Mouse (Mus musculus) embryonic facial prominence, embryonic 11.5 days (tissue): ENCODE data around the gene Wdr64. TPM values are rescaled to one million over a fixed set of nuclear protein-coding genes. Genes with fewer than 3 reads are reported as not detected.

ENCODE experiments used
- ATAC-seq: fragments of 200-750 bp; cut with Nextera tagmentation; replicated peaks from 2 replicates; pipeline ENCODE4 v1.8.0; 2017; ENCODE audit warnings: low read depth; ENCODE audit not compliant: insufficient number of reproducible peaks, low FRiP score, low TSS enrichment
- DNase-seq: peaks from one replicate; pipeline ENCODE4 v3.0.0-alpha.2; 2015; ENCODE audit warnings: low spot score
- H3K27ac ChIP-seq: fragments of 300-500 bp; sonication (generic); replicated peaks from 2 replicates; pipeline ENCODE4 v1.5.1; 2014; ENCODE audit warnings: mild to moderate bottlenecking, low read depth, low read length, control low read depth
- H3K27me3 ChIP-seq: fragments of 300-500 bp; sonication (generic); 2 replicates; pipeline ENCODE4 v1.6.1; 2014; ENCODE audit warnings: mild to moderate bottlenecking, low read length, moderate library complexity, mixed read lengths; ENCODE audit not compliant: control insufficient read depth, insufficient read depth
- H3K36me3 ChIP-seq: fragments of 300-500 bp; sonication (generic); replicated peaks from 2 replicates; pipeline ENCODE4 v1.6.1; 2014; ENCODE audit warnings: low read depth, mild to moderate bottlenecking, low read length, moderate library complexity, mixed read lengths; ENCODE audit not compliant: control insufficient read depth, insufficient read depth
- H3K4me1 ChIP-seq: fragments of 300-500 bp; sonication (generic); 2 replicates; pipeline ENCODE4 v1.6.1; 2014; ENCODE audit warnings: low read length, mixed read lengths; ENCODE audit not compliant: control insufficient read depth, insufficient read depth
- H3K4me2 ChIP-seq: fragments of 300-500 bp; sonication (generic); 2 replicates; pipeline ENCODE4 v1.6.1; 2014; ENCODE audit warnings: low read depth, mild to moderate bottlenecking, control low read depth, low read length, moderate library complexity
- H3K4me3 ChIP-seq: fragments of 300-500 bp; sonication (generic); 2 replicates; pipeline ENCODE4 v1.5.1; 2014; ENCODE audit warnings: low read depth, low read length, control low read depth
- H3K9ac ChIP-seq: fragments of 300-500 bp; sonication (generic); replicated peaks from 2 replicates; pipeline ENCODE4 v1.6.1; 2014; ENCODE audit warnings: mild to moderate bottlenecking, control low read depth, low read length
- H3K9me3 ChIP-seq: fragments of 300-500 bp; sonication (generic); replicated peaks from 2 replicates; pipeline ENCODE4 v1.6.1; 2016; ENCODE audit warnings: mild to moderate bottlenecking, low read length, inconsistent platforms, mixed read lengths; ENCODE audit not compliant: control insufficient read depth
- WGBS: fragments of 180-500 bp; shearing (Covaris S2); extraction: QIAGEN DNeasy Blood & Tissue Kit; methylation state at CpG from one replicate; pipeline ENCODE4 v1.1.7; 2014; 5-methylcytosine and 5-hydroxymethylcytosine counted together
- polyA plus RNA-seq: library from polyadenylated mRNA; unstranded; fragments of >200 nt; fragmentation: Nextera tagmentation; extraction: Ambion mirVana; gene quantifications from 2 replicates; pipeline ENCODE4 v1.2.1, GENCODE M21; 2014

Wdr64 gene
- polyA plus RNA-seq, 1 experiment from 2014 or later: not detected

DNA sequence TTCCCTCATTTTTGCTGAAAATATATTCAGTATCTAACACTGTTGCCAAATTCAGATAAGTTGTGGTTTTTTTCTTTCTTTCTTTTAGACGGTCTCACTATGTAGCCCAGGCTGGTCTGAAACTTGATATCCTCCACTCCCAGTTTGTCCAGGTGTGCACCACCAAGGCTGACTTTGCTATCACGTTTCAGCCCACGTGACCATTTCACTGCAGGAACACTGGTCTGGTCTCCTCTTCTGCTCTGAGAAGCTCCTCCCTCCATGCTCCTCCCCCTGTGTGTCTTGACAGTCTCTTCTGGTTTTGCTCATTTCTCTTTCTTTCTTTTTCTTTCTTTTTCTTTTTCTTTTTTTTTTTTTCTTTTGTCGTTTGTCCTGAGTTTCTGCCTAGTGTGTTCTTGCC is 1.4 kb downstream of the Wdr64 start:
- no peak overlapping the region for H3K4me2 ChIP-seq
- H3K36me3 ChIP-seq: no peaks in the 10 kb centered on the region
- H3K9ac ChIP-seq: no peak overlapping the region
- H3K9me3 ChIP-seq: no peaks in the 10 kb centered on the region
- ATAC-seq (no peak), DNase-seq (peak; percentile 23)
- H3K4me1 ChIP-seq: no peaks in the 10 kb centered on the region
- H3K27me3 ChIP-seq: no peaks in the 10 kb centered on the region
- no peak overlapping the region for H3K27ac ChIP-seq
- 31% methylated on average over 4 of the region's 4 CpGs for WGBS
- H3K4me3 ChIP-seq: no peak overlapping the region

DNA sequence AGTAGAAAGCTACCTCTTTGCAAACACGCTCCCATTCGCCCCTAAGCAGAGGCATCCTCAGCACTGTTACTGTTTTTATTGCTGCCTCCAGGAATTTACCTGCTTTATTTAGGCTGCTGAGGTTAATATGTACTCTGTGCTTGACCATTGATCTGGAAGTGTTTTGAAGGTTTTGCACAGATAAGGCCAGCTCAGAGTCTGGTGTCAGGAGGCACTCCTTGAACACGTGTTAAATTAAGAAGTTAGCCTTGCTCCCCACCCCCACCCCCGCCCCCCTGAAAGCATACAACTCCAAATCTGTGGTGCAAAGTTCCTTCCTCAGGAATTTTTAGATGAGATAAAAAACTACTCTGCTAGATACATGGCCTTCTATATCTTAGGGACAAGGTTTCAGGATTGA is 2.8 kb downstream of the Wdr64 start:
- Histone ChIP-seq H3K4me1 (no peaks in the 10 kb centered on the region), H3K9ac (no peak overlapping the region), H3K9me3 (no peaks in the 10 kb centered on the region), H3K36me3 (no peaks in the 10 kb centered on the region), H3K27ac (no peak overlapping the region), H3K27me3 (no peaks in the 10 kb centered on the region), H3K4me2 (no peak overlapping the region), H3K4me3 (no peak overlapping the region)
- DNase-seq: no peak
- 75% methylated on average over 4 of the region's 4 CpGs for WGBS
- ATAC-seq: no peak

- ATAC-seq: no peak
- WGBS: 77% methylated on average over 5 of the region's 5 CpGs
Measured at GRCm38 (mm10) chr1:175707599-175707998, 9.2 kb downstream of the Wdr64 start.

GRCm38 (mm10) chr1:175708013-175708412 is 9.6 kb downstream of the Wdr64 start:
- Histone ChIP-seq H3K4me3 (no peak overlapping the region), H3K27ac (no peak overlapping the region), H3K36me3 (no peaks in the 10 kb centered on the region), H3K4me1 (no peaks in the 10 kb centered on the region), H3K9me3 (no peaks in the 10 kb centered on the region), H3K27me3 (no peaks in the 10 kb centered on the region), H3K9ac (no peak overlapping the region), H3K4me2 (no peak overlapping the region)
- no peak for ATAC-seq
- DNase-seq: no peak

More at GRCm38 (mm10) chr1:175707599-175707998, 9.2 kb downstream of the Wdr64 start:
- Histone ChIP-seq H3K27me3 (no peaks in the 10 kb centered on the region), H3K9me3 (no peaks in the 10 kb centered on the region), H3K27ac (no peak overlapping the region), H3K4me1 (no peaks in the 10 kb centered on the region), H3K36me3 (no peaks in the 10 kb centered on the region), H3K4me3 (no peak overlapping the region), H3K4me2 (no peak overlapping the region), H3K9ac (no peak overlapping the region)
- DNase-seq: no peak

GRCm38 (mm10) chr1:175712338-175712909 is 14.0 kb downstream of the Wdr64 start:
- Histone ChIP-seq H3K4me2 (no peak overlapping the region), H3K9me3 (no peaks in the 10 kb centered on the region), H3K9ac (no peak overlapping the region), H3K27ac (no peak overlapping the region), H3K36me3 (no peaks in the 10 kb centered on the region), H3K27me3 (no peaks in the 10 kb centered on the region), H3K4me1 (no peaks in the 10 kb centered on the region), H3K4me3 (no peak overlapping the region)
- 83% methylated on average over 11 of the region's 11 CpGs for WGBS
- DNase-seq: no peak
- no peak for ATAC-seq

DNA sequence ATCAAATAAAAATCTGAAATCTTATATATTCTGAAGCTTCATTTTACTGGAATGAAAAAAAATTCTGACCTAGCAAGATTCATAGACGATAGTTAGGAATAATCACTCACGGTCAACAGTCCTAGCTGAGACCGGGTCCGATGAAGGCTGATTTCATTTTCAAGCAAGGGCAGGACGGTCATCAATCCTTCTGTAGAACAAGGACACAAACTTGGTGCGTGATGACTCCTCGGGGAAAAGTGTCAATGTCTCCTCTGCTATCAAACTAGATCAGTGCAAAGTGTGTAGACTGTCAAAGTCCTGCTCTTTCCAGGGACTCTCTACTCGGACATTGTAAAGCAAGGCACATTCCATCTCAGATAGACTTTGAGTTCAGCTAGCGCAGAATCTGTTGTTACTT is 18.4 kb downstream of the Wdr64 start:
- Histone ChIP-seq H3K4me3 (no peak overlapping the region), H3K9ac (no peak overlapping the region), H3K9me3 (no peaks in the 10 kb centered on the region), H3K4me2 (no peak overlapping the region), H3K27me3 (no peaks in the 10 kb centered on the region), H3K36me3 (no peaks in the 10 kb centered on the region), H3K27ac (no peak overlapping the region), H3K4me1 (no peaks in the 10 kb centered on the region)
- DNase-seq (no peak), ATAC-seq (no peak)
- WGBS: 91% methylated on average over 9 of the region's 9 CpGs

GRCm38 (mm10) chr1:175725771-175726170 is 27.4 kb downstream of the Wdr64 start:
- WGBS: 49% methylated on average over 7 of the region's 7 CpGs
- Histone ChIP-seq H3K36me3 (no peaks in the 10 kb centered on the region), H3K4me1 (no peaks in the 10 kb centered on the region), H3K9ac (no peak overlapping the region), H3K27me3 (no peaks in the 10 kb centered on the region), H3K27ac (no peak overlapping the region), H3K9me3 (no peaks in the 10 kb centered on the region), H3K4me3 (no peak overlapping the region), H3K4me2 (no peak overlapping the region)
- ATAC-seq: no peak
- no peak for DNase-seq

GRCm38 (mm10) chr1:175754576-175755364 is 56.4 kb downstream of the Wdr64 start:
- no peak for ATAC-seq
- Histone ChIP-seq H3K4me1 (no peaks in the 10 kb centered on the region), H3K36me3 (no peaks in the 10 kb centered on the region), H3K4me3 (no peak overlapping the region), H3K9me3 (no peaks in the 10 kb centered on the region), H3K4me2 (no peak overlapping the region), H3K27ac (no peak overlapping the region), H3K9ac (no peak overlapping the region), H3K27me3 (no peaks in the 10 kb centered on the region)
- 85% methylated on average over 10 of the region's 10 CpGs for WGBS
- DNase-seq: no peak
